Mouse (Mus musculus) lung, postnatal 0 days (tissue): ENCODE measurements around the gene Gm11213.

Experiments
- CTCF ChIP-seq: IDR thresholded peaks from 2 replicates; pipeline ENCODE4 v1.5.1; 2016; ENCODE audit warnings: antibody characterized with exemption, mild to moderate bottlenecking
- EP300 ChIP-seq: IDR thresholded peaks from 2 replicates; pipeline ENCODE4 v1.6.1; 2016; ENCODE audit warnings: antibody characterized with exemption, mild to moderate bottlenecking, control low read depth

DNA sequence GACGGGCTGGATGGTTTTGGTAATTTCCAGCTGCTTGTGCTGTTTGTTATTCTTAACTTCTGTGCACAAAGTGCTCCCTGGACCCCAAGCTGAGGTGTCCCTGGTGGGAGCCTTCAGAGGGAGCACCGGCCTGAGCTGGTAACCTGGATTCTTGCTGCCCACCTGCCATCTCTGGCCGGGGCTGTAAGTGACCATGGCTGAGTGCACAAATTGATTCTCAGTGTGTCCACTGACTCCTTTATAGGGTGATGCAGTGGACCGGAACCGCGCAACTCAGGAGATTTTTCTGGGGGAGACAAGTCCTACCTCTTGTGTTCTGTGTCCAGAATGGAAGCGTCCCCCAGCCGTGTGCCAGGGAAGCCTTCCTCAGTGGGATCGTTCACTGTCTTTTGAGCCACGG lies 19.8 kb downstream of the Gm11213 start:
- TF ChIP-seq EP300 (no peak), CTCF (no peak)
